Mouse (Mus musculus): ENCODE measurements at regions not wholly inside any gene's neighbourhood (a gene's known extent, or its start where the extent isn't known, plus 50 kb on each side); places are given as distances from the start of the nearest gene placed in this dataset.
"Not testable (repeated sequence)": the region's sequence is repeated elsewhere in the genome, so short reads cannot be mapped to it uniquely, and the experiment has no call there.

GRCm38 (mm10) chr6:31830610-31831009, 219.4 kb upstream of the 1700012A03Rik start:
- ATAC-seq (ENCODE audit: extremely low read depth, insufficient number of reproducible peaks, low FRiP score, poor library complexity, severe bottlenecking) = no peak

- no peak for ATAC-seq (ENCODE audit: extremely low read depth, insufficient number of reproducible peaks, low FRiP score, poor library complexity, severe bottlenecking)
Observed at GRCm38 (mm10) chr6:31823616-31824015, 226.4 kb upstream of the 1700012A03Rik start.

DNA sequence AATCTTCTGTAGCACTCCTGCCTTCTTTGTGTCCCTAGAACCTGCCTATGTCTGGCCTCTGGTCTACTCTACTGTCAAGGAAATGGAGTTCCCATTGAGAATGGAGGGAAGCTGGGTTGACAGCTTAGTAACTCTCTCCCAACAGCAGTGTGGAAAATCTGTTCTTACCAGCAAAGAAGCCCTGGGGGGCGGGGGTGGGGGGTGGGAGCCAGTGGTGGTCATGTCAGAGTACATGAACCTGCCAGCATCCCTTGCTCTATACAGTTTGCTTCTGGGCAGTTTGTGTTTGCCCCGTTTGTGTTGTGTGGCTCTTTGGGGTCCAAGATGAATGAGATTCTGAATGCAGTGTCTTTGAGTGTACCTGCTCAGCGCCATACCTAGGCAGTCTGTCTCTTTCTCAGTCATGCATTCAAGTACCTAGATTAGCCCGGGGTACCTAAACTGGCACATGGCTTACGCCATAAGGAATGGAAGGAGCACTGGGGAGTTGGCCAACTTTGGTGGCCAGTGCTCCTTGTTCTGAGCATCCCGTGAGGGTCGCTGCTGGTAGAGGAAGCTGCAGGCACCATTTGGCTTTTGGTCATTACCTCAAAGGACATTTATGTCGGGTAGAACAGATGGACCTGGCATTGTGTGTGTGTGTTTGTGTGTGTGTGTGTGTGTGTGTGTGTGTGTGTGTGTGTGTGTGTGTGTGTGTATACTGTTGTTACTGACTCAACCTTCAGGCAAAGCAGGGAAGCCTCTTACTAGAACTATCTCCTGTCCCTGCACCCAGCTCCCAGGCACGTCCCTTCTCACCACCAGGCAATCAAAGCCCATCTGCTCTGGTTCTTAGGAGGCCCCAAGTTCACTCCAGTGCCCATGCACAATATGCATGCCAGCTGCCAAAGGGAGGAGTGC, 227.6 kb upstream of the 1700012A03Rik start:
- no peak for ATAC-seq (ENCODE audit: extremely low read depth, insufficient number of reproducible peaks, low FRiP score, poor library complexity, severe bottlenecking)

DNA sequence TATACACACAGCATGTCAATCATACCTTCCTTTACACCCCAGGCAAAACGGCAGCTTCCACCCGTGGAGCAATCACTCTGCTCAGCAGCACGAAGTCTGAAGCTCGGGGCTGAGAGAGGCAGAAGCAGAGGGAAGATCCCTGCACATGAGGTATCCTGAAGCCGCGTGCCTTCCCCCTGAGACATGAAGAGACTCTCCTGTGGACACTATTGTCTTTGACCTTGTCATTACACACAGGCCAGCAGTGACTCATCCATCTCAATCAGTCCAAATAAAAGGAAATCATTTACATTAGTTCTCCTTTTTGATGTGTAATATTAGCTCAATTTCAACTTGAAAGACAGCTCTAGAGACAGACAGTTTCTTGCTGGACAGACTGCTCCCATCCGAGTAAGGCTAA, 228.4 kb upstream of the 1700012A03Rik start:
- ATAC-seq (ENCODE audit: extremely low read depth, insufficient number of reproducible peaks, low FRiP score, poor library complexity, severe bottlenecking) = no peak

DNA sequence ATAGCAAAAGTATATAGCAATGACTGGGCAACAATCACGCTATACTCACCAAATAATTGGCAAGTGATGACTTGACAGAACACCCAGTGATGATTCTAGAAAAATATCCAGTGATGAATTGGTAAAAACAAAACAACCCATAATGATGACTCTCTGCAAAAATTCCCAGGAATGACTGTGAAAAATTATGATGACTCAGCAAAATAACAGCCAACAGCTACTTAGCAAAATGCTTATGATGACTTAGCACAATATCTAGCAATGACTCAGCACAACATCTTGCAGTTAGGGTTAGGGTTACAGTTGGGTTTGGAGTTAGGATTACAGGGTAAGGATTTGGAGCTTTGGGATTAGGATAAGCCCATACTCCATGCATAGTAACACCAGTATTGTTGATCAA, 232.4 kb upstream of the 1700012A03Rik start:
- ATAC-seq (ENCODE audit: extremely low read depth, insufficient number of reproducible peaks, low FRiP score, poor library complexity, severe bottlenecking) = no peak

GRCm38 (mm10) chr6:31811890-31812289, 238.2 kb upstream of the 1700012A03Rik start:
- no peak for ATAC-seq (ENCODE audit: extremely low read depth, insufficient number of reproducible peaks, low FRiP score, poor library complexity, severe bottlenecking)

- ATAC-seq (ENCODE audit: extremely low read depth, insufficient number of reproducible peaks, low FRiP score, poor library complexity, severe bottlenecking) = no peak
Observed at GRCm38 (mm10) chr6:31810602-31811512, 239.2 kb upstream of the 1700012A03Rik start.

DNA sequence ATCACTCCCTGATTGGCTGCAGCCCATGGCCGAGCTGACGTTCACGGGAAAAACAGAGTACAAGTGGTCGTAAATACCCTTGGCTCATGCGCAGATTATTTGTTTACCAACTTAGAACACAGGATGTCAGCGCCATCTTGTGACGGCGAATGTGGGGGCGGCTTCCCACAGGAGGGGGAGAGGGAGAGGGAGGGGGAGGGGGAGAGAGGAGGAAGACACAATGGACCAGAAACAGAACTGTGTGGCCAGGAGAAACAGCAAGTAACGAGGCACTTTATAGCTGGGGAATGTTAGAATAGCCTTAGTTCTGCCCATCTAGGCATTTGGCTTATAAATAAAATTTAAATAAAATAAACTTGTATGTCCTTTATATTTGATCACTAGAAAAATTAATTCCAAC, 240.7 kb upstream of the Podxl start:
- not testable (repeated sequence) for ATAC-seq (ENCODE audit: extremely low read depth, insufficient number of reproducible peaks, low FRiP score, poor library complexity, severe bottlenecking)

DNA sequence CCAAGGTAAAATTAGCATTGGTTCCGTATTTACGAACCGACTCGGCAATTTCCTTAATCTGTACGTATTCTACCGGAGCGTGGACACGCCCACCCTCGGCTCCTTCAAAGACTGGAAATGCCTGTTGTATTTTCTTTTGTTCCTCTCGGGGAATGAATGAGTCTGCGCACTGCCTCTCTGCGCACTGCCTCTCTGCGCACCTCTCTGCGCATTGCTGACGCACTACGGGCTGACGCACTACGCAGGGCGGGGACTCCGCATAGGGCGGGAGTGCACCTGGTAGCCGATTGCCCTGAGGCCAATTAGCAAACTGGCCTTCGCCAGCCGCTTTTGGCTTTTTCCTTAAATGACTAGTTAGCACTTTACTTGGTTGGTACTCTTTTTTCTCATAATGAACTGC, 239.4 kb upstream of the Podxl start:
- ATAC-seq (ENCODE audit: extremely low read depth, insufficient number of reproducible peaks, low FRiP score, poor library complexity, severe bottlenecking) = not testable (repeated sequence)

DNA sequence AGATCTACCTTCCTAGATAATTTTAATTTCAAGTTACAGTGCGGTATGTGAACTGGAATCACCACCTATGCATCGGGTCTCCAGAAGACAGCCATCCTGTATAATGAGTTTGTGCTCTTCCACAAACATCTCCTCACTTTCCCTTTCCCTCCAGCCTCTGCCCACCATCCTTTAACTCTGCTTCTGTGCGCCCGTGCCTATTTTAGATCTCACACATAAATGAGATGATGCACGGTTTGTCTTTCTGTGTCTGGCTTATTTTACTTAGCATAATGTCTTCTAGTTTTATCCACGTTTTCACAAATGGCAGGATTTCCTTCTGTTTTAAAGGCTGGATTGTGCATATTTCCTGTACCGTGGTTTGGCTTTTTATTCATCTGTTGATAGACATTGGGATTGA, 227.8 kb upstream of the Podxl start:
- ATAC-seq (ENCODE audit: extremely low read depth, insufficient number of reproducible peaks, low FRiP score, poor library complexity, severe bottlenecking) = no peak

DNA sequence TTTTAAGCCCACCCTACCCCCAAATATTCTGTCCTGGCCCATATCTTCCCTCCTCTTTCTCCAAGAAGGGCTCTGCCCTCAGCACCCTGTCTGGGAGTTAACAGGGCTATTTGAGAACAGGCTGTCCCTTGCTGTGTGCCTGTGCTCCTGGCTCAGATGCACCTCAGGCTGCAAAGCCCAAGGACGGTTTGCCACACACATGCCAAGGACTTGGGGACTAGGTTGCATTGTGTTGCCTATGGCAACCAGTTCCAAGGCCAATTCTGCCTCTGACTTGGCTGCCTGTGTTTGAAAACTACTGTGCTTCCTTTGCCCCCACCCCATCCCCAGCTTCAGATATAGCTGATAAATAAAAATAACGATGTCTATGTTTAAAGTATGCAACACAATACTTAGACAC, 227.1 kb upstream of the Podxl start:
- no peak for ATAC-seq (ENCODE audit: extremely low read depth, insufficient number of reproducible peaks, low FRiP score, poor library complexity, severe bottlenecking)

- ATAC-seq (ENCODE audit: extremely low read depth, insufficient number of reproducible peaks, low FRiP score, poor library complexity, severe bottlenecking) = no peak
Observed at GRCm38 (mm10) chr6:31776841-31777240, 213.1 kb upstream of the Podxl start.

DNA sequence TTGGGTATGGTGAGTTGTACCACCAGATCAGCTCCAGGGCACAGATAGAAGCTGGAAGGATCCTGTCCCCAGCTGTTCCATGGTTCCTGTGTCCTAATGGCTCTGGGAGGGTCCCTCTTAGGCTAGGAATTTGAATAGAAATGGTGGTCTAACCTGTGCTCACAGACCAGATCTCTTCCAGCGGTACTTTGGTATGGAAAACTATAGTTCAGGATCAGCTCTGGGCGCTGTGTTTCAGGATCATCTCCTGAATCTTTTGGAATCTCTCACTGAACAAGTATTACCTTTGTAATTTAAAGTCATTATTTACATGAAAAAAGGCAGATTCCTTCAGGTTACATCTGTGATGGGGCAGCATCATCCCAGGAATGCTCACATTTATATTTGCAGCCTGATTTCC, 208.1 kb upstream of the Podxl start:
- no peak for ATAC-seq (ENCODE audit: extremely low read depth, insufficient number of reproducible peaks, low FRiP score, poor library complexity, severe bottlenecking)

DNA sequence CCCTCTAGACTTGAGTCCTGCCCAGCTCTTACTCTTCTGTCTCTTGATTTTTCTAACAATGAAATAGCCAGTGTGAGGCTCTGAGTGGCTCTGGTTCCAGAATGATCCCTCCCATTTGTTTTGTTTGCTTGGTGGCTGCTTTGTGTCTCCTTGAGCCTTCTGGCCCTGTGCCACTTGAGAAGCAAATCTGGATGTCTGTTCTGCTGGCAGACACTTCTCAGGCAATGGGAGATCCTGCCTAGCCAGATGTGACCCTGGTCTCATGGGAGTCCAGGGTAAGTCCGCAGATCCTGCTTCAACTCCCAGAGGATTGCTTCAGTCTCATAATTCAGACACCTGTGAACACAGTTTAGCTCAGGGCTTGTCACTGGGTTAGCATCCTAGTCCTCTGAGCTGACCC, 181.8 kb upstream of the Podxl start:
- ATAC-seq (ENCODE audit: extremely low read depth, insufficient number of reproducible peaks, low FRiP score, poor library complexity, severe bottlenecking) = no peak

GRCm38 (mm10) chr6:31731391-31731790, 167.6 kb upstream of the Podxl start:
- ATAC-seq (ENCODE audit: extremely low read depth, insufficient number of reproducible peaks, low FRiP score, poor library complexity, severe bottlenecking) = no peak

- ATAC-seq (ENCODE audit: extremely low read depth, insufficient number of reproducible peaks, low FRiP score, poor library complexity, severe bottlenecking) = no peak
Observed at GRCm38 (mm10) chr6:31719614-31720013, 155.8 kb upstream of the Podxl start.

DNA sequence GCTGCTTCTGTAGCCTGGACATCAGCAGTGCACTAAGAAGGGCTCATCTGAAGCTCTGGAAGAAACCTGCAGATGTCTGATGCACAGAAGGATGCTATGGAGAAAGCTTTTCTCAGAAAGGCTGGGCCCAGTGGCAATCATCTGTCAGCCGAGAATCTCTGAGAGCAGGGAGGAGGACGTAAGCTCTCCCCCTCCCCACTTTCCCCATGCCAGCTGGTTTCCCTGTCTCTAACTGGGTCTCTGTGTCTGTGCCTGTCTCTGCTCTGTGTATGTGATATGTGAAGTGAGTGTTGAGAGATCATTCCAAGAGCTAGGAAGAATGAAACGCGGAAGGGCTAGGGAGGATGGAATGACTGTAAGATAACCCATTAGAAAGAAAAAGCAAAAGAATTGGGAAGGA, 155.1 kb upstream of the Podxl start:
- no peak for ATAC-seq (ENCODE audit: extremely low read depth, insufficient number of reproducible peaks, low FRiP score, poor library complexity, severe bottlenecking)

DNA sequence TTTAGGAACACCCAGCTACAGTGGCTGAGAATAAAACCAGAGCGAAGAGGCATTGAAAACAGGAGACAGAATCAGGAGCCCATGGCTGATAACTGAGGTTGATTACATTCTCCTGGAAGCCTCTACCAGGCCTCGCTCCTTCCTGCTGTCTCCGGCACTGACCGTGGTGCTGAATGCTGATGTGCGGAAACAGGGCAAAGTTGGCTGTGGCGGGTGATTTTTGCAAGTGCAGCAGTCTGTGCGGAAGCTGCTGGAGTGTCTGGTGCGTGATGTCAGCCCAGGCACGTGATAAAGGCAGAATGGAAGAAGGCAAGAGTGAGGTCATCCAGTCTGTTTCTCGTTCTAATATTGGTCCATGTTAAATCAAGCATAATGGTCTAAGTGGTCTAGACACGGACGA, 153.8 kb upstream of the Podxl start:
- no peak for ATAC-seq (ENCODE audit: extremely low read depth, insufficient number of reproducible peaks, low FRiP score, poor library complexity, severe bottlenecking)

- no peak for ATAC-seq (ENCODE audit: extremely low read depth, insufficient number of reproducible peaks, low FRiP score, poor library complexity, severe bottlenecking)
Observed at GRCm38 (mm10) chr6:31707256-31707655, 143.5 kb upstream of the Podxl start.

GRCm38 (mm10) chr6:31704191-31704590, 140.4 kb upstream of the Podxl start:
- no peak for ATAC-seq (ENCODE audit: extremely low read depth, insufficient number of reproducible peaks, low FRiP score, poor library complexity, severe bottlenecking)

All from neutrophil, adult 5-6 weeks (primary cell).